Mouse (Mus musculus): ENCODE measurements around the gene Tnp1. TPM values are rescaled to one million over a fixed set of nuclear protein-coding genes. Genes with fewer than 3 reads are reported as not detected.

Gene Tnp1
- polyA plus RNA-seq, 1 experiment from 2014 or later = not detected

GRCm38 (mm10) chr1:73040691-73041425, 25.1 kb upstream of the Tnp1 start:
- ATAC-seq (ENCODE audit: borderline replicate concordance, extremely low read depth, low FRiP score, low TSS enrichment) = no peak
- no peak overlapping the region for H3K9ac ChIP-seq
- no peaks in the 10 kb centered on the region for H3K27me3 ChIP-seq
- WGBS = 67% methylated on average over 3 of the region's 3 CpGs
- H3K4me3 ChIP-seq = no peak overlapping the region
- no peak overlapping the region for H3K27ac ChIP-seq
- H3K36me3 ChIP-seq = no peaks in the 10 kb centered on the region
- no peak overlapping the region for H3K4me2 ChIP-seq
- peaks cover 11% of the 10 kb centered on the region for H3K4me1 ChIP-seq
- no peaks in the 10 kb centered on the region for H3K9me3 ChIP-seq

GRCm38 (mm10) chr1:73038532-73038931, 22.8 kb upstream of the Tnp1 start:
- 59% methylated on average over 3 of the region's 3 CpGs for WGBS
- H3K9ac ChIP-seq = no peak overlapping the region
- H3K4me1 ChIP-seq = peaks cover 11% of the 10 kb centered on the region
- no peak overlapping the region for H3K27ac ChIP-seq
- H3K36me3 ChIP-seq = no peaks in the 10 kb centered on the region
- H3K4me2 ChIP-seq = no peak overlapping the region
- no peaks in the 10 kb centered on the region for H3K9me3 ChIP-seq
- no peak overlapping the region for H3K4me3 ChIP-seq
- H3K27me3 ChIP-seq = no peaks in the 10 kb centered on the region
- peak; percentile 46; the same call in 1 of the 2 replicates for ATAC-seq (ENCODE audit: borderline replicate concordance, extremely low read depth, low FRiP score, low TSS enrichment)

DNA sequence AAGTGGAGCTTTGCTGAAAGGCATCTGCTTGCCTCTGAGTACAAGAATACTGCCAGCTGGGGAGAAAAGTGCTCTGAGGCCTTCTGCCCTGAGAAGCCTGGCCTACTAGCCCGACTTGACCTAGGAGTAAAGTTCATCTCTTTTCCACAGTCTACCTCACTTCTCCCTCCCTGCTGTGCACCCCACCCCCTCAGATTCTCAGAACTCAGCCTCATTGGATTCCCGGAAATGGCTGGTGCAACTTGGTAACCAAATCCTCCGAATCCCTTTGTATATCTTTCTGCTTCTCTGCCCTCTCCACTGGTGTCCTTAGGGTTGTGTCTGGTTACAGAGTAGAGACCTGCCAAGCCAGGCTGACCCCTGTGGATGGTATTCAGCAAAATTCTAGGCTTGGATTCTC, 20.8 kb upstream of the Tnp1 start:
- Histone ChIP-seq H3K36me3 (no peaks in the 10 kb centered on the region), H3K4me2 (no peak overlapping the region), H3K27ac (no peak overlapping the region), H3K4me3 (no peak overlapping the region), H3K9me3 (no peaks in the 10 kb centered on the region), H3K27me3 (no peaks in the 10 kb centered on the region), H3K4me1 (peaks cover 11% of the 10 kb centered on the region), H3K9ac (no peak overlapping the region)
- 66% methylated on average over 3 of the region's 3 CpGs for WGBS
- ATAC-seq (ENCODE audit: borderline replicate concordance, extremely low read depth, low FRiP score, low TSS enrichment) = no peak

GRCm38 (mm10) chr1:73035726-73036125, 20.0 kb upstream of the Tnp1 start:
- ATAC-seq (ENCODE audit: borderline replicate concordance, extremely low read depth, low FRiP score, low TSS enrichment) = no peak
- WGBS = 80% methylated on average over 3 of the region's 3 CpGs
- Histone ChIP-seq H3K36me3 (no peaks in the 10 kb centered on the region), H3K9ac (no peak overlapping the region), H3K4me1 (peaks cover 11% of the 10 kb centered on the region), H3K27ac (no peak overlapping the region), H3K27me3 (no peaks in the 10 kb centered on the region), H3K4me2 (no peak overlapping the region), H3K9me3 (no peaks in the 10 kb centered on the region), H3K4me3 (no peak overlapping the region)

- Histone ChIP-seq H3K9ac (no peak overlapping the region), H3K27me3 (no peaks in the 10 kb centered on the region), H3K9me3 (no peaks in the 10 kb centered on the region), H3K27ac (no peak overlapping the region), H3K36me3 (no peaks in the 10 kb centered on the region), H3K4me1 (no peaks in the 10 kb centered on the region), H3K4me3 (no peak overlapping the region), H3K4me2 (no peak overlapping the region)
- no peak for ATAC-seq (ENCODE audit: borderline replicate concordance, extremely low read depth, low FRiP score, low TSS enrichment)
- 77% methylated on average over 5 of the region's 5 CpGs for WGBS
Measured at GRCm38 (mm10) chr1:73032491-73032890, 16.8 kb upstream of the Tnp1 start.

DNA sequence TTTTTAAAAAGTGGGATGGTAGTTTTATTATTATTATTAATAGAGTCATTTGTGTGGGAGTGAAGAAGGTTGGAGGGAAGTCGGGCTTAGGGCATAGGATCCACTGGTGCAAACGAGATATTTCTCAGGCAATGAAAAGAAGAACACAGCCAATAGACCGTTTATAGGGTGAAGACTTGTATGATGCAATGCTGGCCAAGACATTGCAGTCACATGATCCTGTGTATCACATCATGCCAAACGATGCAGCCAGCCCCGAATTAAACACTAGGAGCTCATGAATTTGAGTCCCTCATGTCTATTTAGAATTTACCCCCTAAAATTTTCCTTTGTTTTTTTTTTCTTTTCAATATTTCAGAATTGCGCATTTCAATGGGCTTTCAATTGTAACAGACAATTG, 13.0 kb upstream of the Tnp1 start:
- Histone ChIP-seq H3K9me3 (no peaks in the 10 kb centered on the region), H3K4me2 (no peak overlapping the region), H3K36me3 (no peaks in the 10 kb centered on the region), H3K27ac (no peak overlapping the region), H3K4me3 (no peak overlapping the region), H3K9ac (no peak overlapping the region), H3K4me1 (no peaks in the 10 kb centered on the region), H3K27me3 (no peaks in the 10 kb centered on the region)
- 84% methylated on average over 6 of the region's 6 CpGs for WGBS
- no peak for ATAC-seq (ENCODE audit: borderline replicate concordance, extremely low read depth, low FRiP score, low TSS enrichment)

DNA sequence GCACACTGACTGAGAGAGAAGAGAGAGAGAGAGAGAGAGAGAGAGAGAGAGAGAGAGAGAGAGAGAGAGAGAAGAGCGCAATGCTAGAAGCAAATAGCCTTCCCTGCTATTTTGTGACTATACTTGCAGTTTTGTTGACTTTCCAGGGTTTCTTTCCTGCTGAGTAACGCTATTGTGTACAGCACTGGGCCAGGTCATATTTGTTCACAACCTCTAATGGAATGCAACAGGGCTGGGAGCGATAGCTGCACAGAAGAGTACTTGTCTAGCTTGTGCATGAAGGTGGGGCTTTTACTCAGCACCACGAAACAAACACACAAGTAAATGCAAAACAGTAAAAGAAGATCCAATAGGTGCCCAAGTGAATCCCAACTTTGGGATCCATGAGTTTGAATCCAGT, 11.7 kb upstream of the Tnp1 start:
- Histone ChIP-seq H3K4me1 (no peaks in the 10 kb centered on the region), H3K27ac (peak overlapping the region; percentile 38), H3K36me3 (no peaks in the 10 kb centered on the region), H3K9ac (no peak overlapping the region), H3K4me3 (no peak overlapping the region), H3K4me2 (no peak overlapping the region), H3K27me3 (no peaks in the 10 kb centered on the region), H3K9me3 (no peaks in the 10 kb centered on the region)
- ATAC-seq (ENCODE audit: borderline replicate concordance, extremely low read depth, low FRiP score, low TSS enrichment) = peak; percentile 65
- 63% methylated on average over 4 of the region's 4 CpGs for WGBS

DNA sequence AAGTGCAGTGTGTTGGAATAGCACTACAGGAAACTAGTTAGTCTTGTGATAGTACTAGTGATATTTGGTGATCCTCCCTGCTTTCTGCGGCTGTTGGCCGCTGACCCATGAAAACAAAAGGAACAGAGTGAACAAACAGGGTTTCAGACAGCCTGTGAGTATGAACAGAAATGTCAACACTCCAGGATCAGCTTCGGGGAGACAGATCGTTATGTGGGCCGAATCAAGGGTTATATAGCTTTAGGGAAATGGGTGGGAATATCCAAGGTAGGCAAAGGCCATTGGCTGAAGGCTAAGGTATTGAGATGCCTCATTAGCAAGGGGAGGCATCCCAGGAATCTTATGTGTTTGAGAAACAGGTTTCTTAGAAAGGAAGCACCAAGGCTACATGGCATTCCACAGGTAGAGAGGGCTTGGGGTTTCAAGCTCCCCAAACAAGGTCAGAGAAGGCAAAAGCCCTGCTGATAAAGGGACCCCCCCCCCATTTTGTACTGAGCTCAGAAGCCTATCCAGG, 11.1 kb upstream of the Tnp1 start:
- Histone ChIP-seq H3K9me3 (no peaks in the 10 kb centered on the region), H3K27ac (peak overlapping the region; percentile 12; the same call in 1 of the 2 replicates), H3K4me3 (no peak overlapping the region), H3K9ac (no peak overlapping the region), H3K4me1 (no peaks in the 10 kb centered on the region), H3K27me3 (no peaks in the 10 kb centered on the region), H3K36me3 (no peaks in the 10 kb centered on the region), H3K4me2 (no peak overlapping the region)
- no peak for ATAC-seq (ENCODE audit: borderline replicate concordance, extremely low read depth, low FRiP score, low TSS enrichment)
- WGBS = 62% methylated on average over 5 of the region's 5 CpGs

- H3K4me1 ChIP-seq = no peaks in the 10 kb centered on the region
- H3K27me3 ChIP-seq = no peaks in the 10 kb centered on the region
- H3K27ac ChIP-seq = peak overlapping the region; percentile 12; the same call in 1 of the 2 replicates
- H3K9me3 ChIP-seq = no peaks in the 10 kb centered on the region
- 83% methylated on average over 3 of the region's 3 CpGs for WGBS
- ATAC-seq (ENCODE audit: borderline replicate concordance, extremely low read depth, low FRiP score, low TSS enrichment) = no peak
- H3K4me3 ChIP-seq = no peak overlapping the region
- no peaks in the 10 kb centered on the region for H3K36me3 ChIP-seq
- H3K4me2 ChIP-seq = no peak overlapping the region
- no peak overlapping the region for H3K9ac ChIP-seq
Measured at GRCm38 (mm10) chr1:73026157-73026556, 10.4 kb upstream of the Tnp1 start.

GRCm38 (mm10) chr1:73006847-73007246, 8.9 kb downstream of the Tnp1 start:
- Histone ChIP-seq H3K27ac (no peak overlapping the region), H3K27me3 (no peaks in the 10 kb centered on the region), H3K9me3 (no peaks in the 10 kb centered on the region), H3K4me2 (no peak overlapping the region), H3K4me1 (no peaks in the 10 kb centered on the region), H3K9ac (no peak overlapping the region), H3K4me3 (no peak overlapping the region), H3K36me3 (no peaks in the 10 kb centered on the region)
- no peak for ATAC-seq (ENCODE audit: borderline replicate concordance, extremely low read depth, low FRiP score, low TSS enrichment)
- 100% methylated on average over 1 of the region's 1 CpGs for WGBS

- Histone ChIP-seq H3K27ac (no peak overlapping the region), H3K27me3 (no peaks in the 10 kb centered on the region), H3K9ac (no peak overlapping the region), H3K4me3 (no peak overlapping the region), H3K4me1 (no peaks in the 10 kb centered on the region), H3K4me2 (no peak overlapping the region), H3K9me3 (no peaks in the 10 kb centered on the region), H3K36me3 (no peaks in the 10 kb centered on the region)
- WGBS = 86% methylated on average over 2 of the region's 2 CpGs
- ATAC-seq (ENCODE audit: borderline replicate concordance, extremely low read depth, low FRiP score, low TSS enrichment) = no peak
Measured at GRCm38 (mm10) chr1:73004890-73005289, 10.8 kb downstream of the Tnp1 start.

- H3K4me1 ChIP-seq = 0 out of 2 replicates have a peak, but pooled peaks cover 5% of the 10 kb centered on the region
- no peaks in the 10 kb centered on the region for H3K9me3 ChIP-seq
- no peak overlapping the region for H3K9ac ChIP-seq
- H3K36me3 ChIP-seq = no peaks in the 10 kb centered on the region
- no peak for ATAC-seq (ENCODE audit: borderline replicate concordance, extremely low read depth, low FRiP score, low TSS enrichment)
- no peak overlapping the region for H3K4me2 ChIP-seq
- WGBS = 47% methylated on average over 5 of the region's 5 CpGs
- H3K4me3 ChIP-seq = no peak overlapping the region
- H3K27ac ChIP-seq = no peak overlapping the region
- no peaks in the 10 kb centered on the region for H3K27me3 ChIP-seq
Measured at GRCm38 (mm10) chr1:73002637-73003036, 13.1 kb downstream of the Tnp1 start.
